Mouse (Mus musculus): ENCODE measurements around the gene Afmid. TPM values are rescaled to one million over a fixed set of nuclear protein-coding genes. Genes with fewer than 3 reads are reported as not detected.

Gene Afmid
- total and polyA plus RNA-seq, 3 experiments: 3.3 to 3.8 TPM; not detected in 1

DNA sequence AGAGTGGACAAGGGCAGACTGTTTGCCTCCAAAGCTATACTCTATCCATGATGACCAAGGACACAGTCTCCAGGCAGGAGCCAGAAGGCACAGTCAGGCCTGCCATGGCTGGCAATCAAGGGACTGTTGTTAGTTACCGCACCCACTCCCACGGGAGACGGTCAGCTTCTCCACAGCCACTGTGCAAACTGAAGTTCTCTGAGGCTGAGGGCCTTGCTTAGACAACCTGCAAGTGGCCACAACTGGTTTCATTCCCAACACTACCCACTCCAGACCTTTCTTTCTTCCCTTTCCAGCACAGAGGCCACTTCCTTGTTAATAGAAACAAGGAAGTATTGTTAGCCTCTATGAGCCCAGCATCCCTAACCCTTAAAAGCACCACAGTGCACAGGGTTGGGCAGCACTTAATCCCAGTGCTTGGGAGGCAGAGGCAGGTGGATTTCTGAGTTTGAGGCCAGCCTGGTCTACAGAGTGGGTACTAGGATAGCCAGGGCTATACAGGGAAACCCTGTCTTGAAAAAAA, 22.5 kb upstream of the Afmid start:
- TF ChIP-seq ZC3H11A (IDR thresholded peaks at IDR 0.05; ENCODE audit: low read depth, low read length) (no peak), MEF2A (IDR thresholded peaks at IDR 0.05; ENCODE audit: extremely low read depth, insufficient replicate concordance, low read depth, low read length, poor library complexity, severe bottlenecking) (no peak), POLR2AphosphoS5 (IDR thresholded peaks at IDR 0.05; ENCODE audit: borderline replicate concordance, low read depth, low read length) (no peak), USF1 (IDR thresholded peaks at IDR 0.05; ENCODE audit: low read depth, low read length) (no peak), POLR2A (IDR thresholded peaks at IDR 0.05; ENCODE audit: control insufficient read depth in 1 of 2, insufficient read depth in 1 of 2, low read depth in 1 of 2, low read length in 2 of 2, poor library complexity in 1 of 2) (no peak), RAD21 (IDR thresholded peaks at IDR 0.05; ENCODE audit: low read depth, low read length) (no peak), TCF12 (IDR thresholded peaks at IDR 0.05; ENCODE audit: low read depth, low read length) (no peak), ZNF384 (IDR thresholded peaks at IDR 0.05; ENCODE audit: low read depth, low read length) (no peak), EP300 (IDR thresholded peaks at IDR 0.05; ENCODE audit: low read depth in 1 of 2, low read length in 2 of 2) (no peak), GABPA (IDR thresholded peaks at IDR 0.05; ENCODE audit: low read depth, low read length) (no peak), POLR2AphosphoS2 (IDR thresholded peaks at IDR 0.05; ENCODE audit: low read length) (no peak), KAT2A (conservative IDR thresholded peaks at IDR 0.05; ENCODE audit: low read depth, low read length) (no peak), MYB (IDR thresholded peaks at IDR 0.05; ENCODE audit: low read depth, low read length) (no peak), ETS1 (IDR thresholded peaks at IDR 0.05; ENCODE audit: low read depth, low read length) (no peak), NELFE (IDR thresholded peaks at IDR 0.05; ENCODE audit: low read depth, low read length) (no peak)
- no peak overlapping the region for H3K9ac ChIP-seq (ENCODE audit: control insufficient read depth, low read depth, low read length, poor library complexity, severe bottlenecking)
- peaks cover 9 to 16% of the 10 kb centered on the region in 2 experiments for H3K4me1 ChIP-seq (ENCODE audit: control insufficient read depth in 1 of 2, insufficient read depth in 2 of 2, low read length in 2 of 2)
- H3K36me3 ChIP-seq (ENCODE audit: control insufficient read depth in 1 of 2, insufficient read depth in 2 of 2, low read length in 2 of 2): peaks cover 0 to 12% of the 10 kb centered on the region in 2 experiments; a peak in 2 of 4 replicates
- no peaks in the 10 kb centered on the region for H3K27me3 ChIP-seq (ENCODE audit: control insufficient read depth in 1 of 2, insufficient read depth in 2 of 2, low read length in 2 of 2)
- no peak overlapping the region for H3K27ac ChIP-seq (ENCODE audit: control insufficient read depth, low read depth, low read length)
- H3K9me3 ChIP-seq (replicated peaks; ENCODE audit: insufficient read depth, low read length): no peaks in the 10 kb centered on the region
- H3K79me2 ChIP-seq (ENCODE audit: control insufficient read depth, insufficient read depth, low read length, poor library complexity): no peaks in the 10 kb centered on the region
- H3K4me3 ChIP-seq (ENCODE audit: control insufficient read depth in 1 of 2, insufficient read depth in 1 of 2, low read depth in 2 of 2, low read length in 2 of 2): no peak overlapping the region
- DNase-seq (ENCODE audit: low read depth, low spot score): peak; percentile 30

DNA sequence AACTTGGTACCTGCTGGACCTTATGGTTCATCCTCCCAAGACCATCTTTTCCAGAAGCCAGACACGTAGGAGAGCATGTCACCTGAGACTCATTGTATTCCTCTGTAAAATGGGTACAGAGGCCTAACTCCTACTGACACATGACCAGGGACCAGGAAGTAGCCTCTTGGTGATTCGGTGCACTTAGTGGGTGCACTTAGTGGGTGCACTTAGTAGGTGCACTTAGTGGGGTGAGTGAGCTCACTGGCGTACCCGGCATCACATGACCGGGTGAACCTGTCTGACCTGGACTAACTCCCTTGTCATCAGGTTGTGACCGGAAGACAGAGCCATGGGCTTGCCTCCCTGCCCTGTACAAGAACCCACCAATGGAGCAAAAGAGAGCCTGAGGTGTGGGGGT, 18.9 kb upstream of the Afmid start:
- Histone ChIP-seq H3K27ac (ENCODE audit: control insufficient read depth, low read depth, low read length) (no peak overlapping the region), H3K4me1 (ENCODE audit: control insufficient read depth in 1 of 2, insufficient read depth in 2 of 2, low read length in 2 of 2) (peaks cover 4 to 15% of the 10 kb centered on the region in 2 experiments)
- TF ChIP-seq ZMIZ1 (IDR thresholded peaks at IDR 0.05; ENCODE audit: low read depth, low read length): no peak
- TF ChIP-seq ZKSCAN1 (IDR thresholded peaks at IDR 0.05; ENCODE audit: low read depth, low read length): peak; percentile 97

More for the DNA sequence above, 18.9 kb upstream of the Afmid start:
- no peaks in the 10 kb centered on the region for H3K9me3 ChIP-seq (replicated peaks; ENCODE audit: insufficient read depth, low read length)
- no peaks in the 10 kb centered on the region for H3K27me3 ChIP-seq (ENCODE audit: control insufficient read depth in 1 of 2, insufficient read depth in 2 of 2, low read length in 2 of 2)
- peaks cover 23% of the 10 kb centered on the region for H3K79me2 ChIP-seq (ENCODE audit: control insufficient read depth, insufficient read depth, low read length, poor library complexity)
- no peak overlapping the region for H3K9ac ChIP-seq (ENCODE audit: control insufficient read depth, low read depth, low read length, poor library complexity, severe bottlenecking)
- no peak overlapping the region for H3K4me3 ChIP-seq (ENCODE audit: control insufficient read depth in 1 of 2, insufficient read depth in 1 of 2, low read depth in 2 of 2, low read length in 2 of 2)
- peaks cover 0 to 8% of the 10 kb centered on the region in 2 experiments; a peak in 2 of 4 replicates for H3K36me3 ChIP-seq (ENCODE audit: control insufficient read depth in 1 of 2, insufficient read depth in 2 of 2, low read length in 2 of 2)
- DNase-seq (ENCODE audit: low read depth, low spot score): no peak
